Mouse (Mus musculus): ENCODE measurements around the gene Gm26602. TPM values are rescaled to one million over a fixed set of nuclear protein-coding genes. Genes with fewer than 3 reads are reported as not detected.
A peak's percentile ranks its signal among the peaks of the same experiment; 100 is the strongest.

Gene Gm26602
- total RNA-seq, 2 experiments from 2014 or later = not detected

DNA sequence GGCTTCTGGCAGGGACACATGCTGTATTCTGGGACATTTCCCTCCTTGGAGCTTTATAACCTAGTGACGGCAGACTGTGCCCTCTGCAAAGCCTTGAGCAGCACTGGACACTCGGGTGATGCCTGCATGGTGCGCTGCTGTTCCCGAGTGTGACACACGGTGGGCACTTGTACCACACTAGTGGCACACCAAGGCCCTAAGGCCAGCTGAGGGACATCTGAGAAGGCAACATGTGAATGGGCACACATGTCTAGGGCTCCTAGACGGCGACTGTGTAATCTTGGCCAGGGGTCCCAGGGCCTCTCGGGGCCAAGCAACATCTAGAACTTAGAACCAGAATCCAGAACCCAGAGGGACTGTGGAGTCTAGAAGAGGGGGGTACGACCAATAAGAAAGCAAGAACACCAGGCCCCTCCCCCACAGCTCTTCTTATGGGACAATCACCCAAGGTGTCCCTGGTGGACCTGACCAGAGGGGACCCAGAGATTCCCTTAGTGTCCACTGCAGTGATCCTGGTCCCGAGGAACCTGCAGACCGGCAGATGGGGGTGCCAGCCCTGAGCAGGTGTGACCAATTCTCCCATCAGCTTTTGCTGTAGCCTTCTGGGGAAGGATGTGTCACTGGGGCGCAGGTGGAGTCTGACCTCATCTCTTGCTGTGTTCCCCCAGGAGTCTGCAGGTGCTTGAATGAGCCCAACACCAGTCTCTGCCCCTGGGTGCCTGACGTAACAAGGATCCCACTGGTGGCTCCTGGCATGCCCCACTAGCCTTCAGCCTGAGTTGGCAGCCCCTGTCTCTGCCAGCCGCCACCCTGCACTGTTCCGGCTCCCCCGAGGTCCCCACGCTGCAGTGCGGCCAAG is 19.5 kb downstream of the Gm26602 start:
- no peak overlapping the region for H3K4me3 ChIP-seq
- no peak overlapping the region for H3K27ac ChIP-seq
- DNase-seq (ENCODE audit: extremely low spot score in 1 of 2, low spot score in 2 of 2) = no peak
- no peak for TF ChIP-seq CTCF (IDR thresholded peaks at IDR 0.05)
- intact Hi-C loops (cut with DNase I) = no loop called here

DNA sequence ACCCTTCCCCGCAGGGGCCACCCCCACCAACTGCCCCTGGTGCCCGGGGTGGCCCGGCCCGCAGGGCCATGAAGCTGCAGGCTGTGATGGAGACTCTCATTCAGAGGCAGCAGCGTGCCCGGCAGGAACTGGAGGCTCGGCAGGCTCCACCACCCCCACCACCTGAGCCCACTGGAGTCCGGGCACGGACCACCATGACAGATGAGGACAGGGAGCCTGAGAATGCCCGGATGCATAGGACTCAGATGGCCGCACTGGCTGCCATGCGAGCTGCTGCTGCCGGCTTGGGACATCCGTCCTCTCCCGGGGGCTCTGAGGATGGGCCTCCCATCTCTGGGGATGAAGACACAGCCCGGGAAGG is 20.1 kb downstream of the Gm26602 start:
- intact Hi-C loops (cut with DNase I) = no loop called here
- no peak overlapping the region for H3K4me3 ChIP-seq
- H3K27ac ChIP-seq = no peak overlapping the region
- DNase-seq (ENCODE audit: extremely low spot score in 1 of 2, low spot score in 2 of 2) = no peak
- no peak for TF ChIP-seq CTCF (IDR thresholded peaks at IDR 0.05)

DNA sequence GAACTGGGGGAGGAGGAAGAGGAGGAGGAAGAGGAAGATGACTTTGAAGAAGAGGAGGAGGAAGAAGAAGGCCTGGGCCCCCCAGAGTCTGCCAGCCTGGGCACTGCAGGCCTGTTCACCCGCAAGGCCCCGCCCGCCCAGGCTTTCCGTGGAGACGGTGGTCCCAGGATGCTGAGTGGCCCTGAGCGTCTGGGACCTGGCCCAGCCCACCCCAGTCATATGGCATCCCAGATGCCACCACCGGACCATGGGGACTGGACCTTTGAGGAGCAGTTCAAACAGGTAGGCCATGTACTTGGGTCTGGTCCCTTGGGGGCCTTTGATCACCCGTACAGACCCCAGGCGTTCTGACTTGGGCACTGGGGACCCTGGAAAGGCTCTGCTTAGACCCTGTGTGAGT is 21.1 kb downstream of the Gm26602 start:
- no peak overlapping the region for H3K4me3 ChIP-seq
- no peak for DNase-seq (ENCODE audit: extremely low spot score in 1 of 2, low spot score in 2 of 2)
- H3K27ac ChIP-seq = no peak overlapping the region
- intact Hi-C loops (cut with DNase I) = no loop called here
- no peak for TF ChIP-seq CTCF (IDR thresholded peaks at IDR 0.05)

DNA sequence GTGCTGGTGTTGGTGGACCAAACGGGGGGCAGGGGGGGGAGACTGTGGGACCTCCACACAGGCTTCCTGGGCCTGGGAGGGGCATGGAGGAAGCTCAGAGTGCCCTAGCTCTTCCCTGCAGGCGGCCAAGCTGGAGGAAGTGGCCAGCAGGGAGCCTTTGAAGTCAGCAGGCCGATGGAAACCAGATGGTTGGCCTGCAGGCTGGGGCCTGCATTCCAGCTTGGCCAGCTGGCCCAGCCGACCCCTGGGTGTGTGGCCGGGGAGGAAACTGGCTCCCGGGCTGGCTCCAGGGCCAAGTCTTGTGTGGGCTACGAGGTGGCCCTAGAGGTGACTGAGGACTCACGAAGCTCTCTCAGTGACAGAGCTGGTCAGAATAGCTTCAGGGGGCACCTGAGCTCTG is 22.1 kb downstream of the Gm26602 start:
- Histone ChIP-seq H3K27ac (peak overlapping the region; percentile 60; the same call in 1 of the 2 replicates), H3K4me3 (no peak overlapping the region)
- TF ChIP-seq CTCF (IDR thresholded peaks at IDR 0.05) = peak; percentile 1; the same call in 1 of the 2 replicates
- intact Hi-C loops (cut with DNase I) = no loop called here
- DNase-seq (ENCODE audit: extremely low spot score in 1 of 2, low spot score in 2 of 2) = no peak

DNA sequence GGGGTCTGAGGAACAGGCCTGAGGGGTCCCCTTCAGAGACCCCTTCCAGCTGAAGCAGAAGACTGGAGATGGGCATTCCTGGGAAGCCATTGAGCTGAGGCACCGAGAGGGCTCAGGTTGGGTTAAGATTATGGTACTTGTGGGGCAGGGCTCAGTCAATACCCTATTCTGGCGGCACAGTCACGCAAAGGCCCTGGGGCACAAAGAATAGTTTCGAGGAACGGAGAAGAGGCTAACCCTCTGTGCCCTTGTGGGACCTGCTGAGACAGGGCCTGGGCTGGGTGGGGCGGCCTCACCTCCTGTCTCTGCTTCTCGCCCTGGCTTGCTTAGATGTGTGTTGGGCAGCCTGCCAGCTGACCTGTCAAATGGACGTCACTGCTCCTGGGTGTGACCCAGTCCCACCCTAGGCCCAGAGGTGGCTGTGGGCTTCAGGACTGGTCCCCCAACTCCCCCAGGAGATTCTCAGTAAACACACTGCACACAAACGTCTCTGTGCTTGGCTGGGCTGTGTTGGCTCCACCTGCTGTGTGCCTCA is 22.6 kb downstream of the Gm26602 start:
- TF ChIP-seq CTCF (IDR thresholded peaks at IDR 0.05) = no peak
- Histone ChIP-seq H3K4me3 (no peak overlapping the region), H3K27ac (peak overlapping the region; percentile 60; the same call in 1 of the 2 replicates)
- intact Hi-C loops (cut with DNase I) = no loop called here
- no peak for DNase-seq (ENCODE audit: extremely low spot score in 1 of 2, low spot score in 2 of 2)

DNA sequence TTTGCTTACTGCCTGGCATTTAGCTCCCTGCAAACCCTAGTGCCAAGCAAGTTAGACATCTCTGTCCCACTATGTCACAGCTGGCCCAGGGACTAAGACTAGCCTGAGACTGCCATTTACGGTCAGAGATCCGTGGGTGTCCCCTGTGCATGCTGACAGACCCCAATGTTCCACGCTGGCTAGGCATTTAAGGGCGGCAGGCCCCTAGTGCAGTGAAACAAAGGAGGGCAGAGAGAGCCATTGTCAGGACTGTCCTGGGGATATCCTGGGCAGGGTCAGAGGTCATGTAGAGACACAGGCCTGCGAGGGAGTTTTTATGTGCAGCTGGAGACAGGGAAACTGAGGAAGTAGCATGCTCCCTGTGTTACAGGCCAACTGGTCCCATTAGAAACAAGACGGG is 23.2 kb downstream of the Gm26602 start:
- intact Hi-C loops (cut with DNase I) = no loop called here
- no peak overlapping the region for H3K4me3 ChIP-seq
- no peak for TF ChIP-seq CTCF (IDR thresholded peaks at IDR 0.05)
- no peak for DNase-seq (ENCODE audit: extremely low spot score in 1 of 2, low spot score in 2 of 2)
- H3K27ac ChIP-seq = 0 out of 2 replicates have a peak overlapping the region, but pooled peaks have one; percentile 16

DNA sequence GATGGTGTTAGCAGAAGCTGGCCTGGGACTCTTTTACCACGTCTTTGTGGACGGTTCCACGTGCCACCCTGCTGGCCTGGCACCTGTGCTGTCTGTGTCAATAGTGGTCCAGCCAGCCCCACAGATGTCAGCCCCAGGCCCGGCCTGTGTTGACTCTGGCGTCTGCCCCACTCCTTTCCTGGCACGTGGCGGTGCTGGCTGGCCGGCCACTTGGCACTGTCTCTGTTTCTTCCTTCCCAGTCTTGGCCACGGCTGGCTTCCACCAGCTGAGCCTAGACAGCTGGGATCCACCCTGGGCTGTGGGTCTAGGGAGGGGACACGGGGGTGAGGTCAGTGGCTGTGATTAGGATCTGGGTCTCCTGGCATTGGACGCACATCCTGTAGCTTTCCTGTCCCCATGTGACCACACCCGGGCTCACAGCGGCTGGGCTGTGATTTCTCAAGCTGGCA is 23.6 kb downstream of the Gm26602 start:
- intact Hi-C loops (cut with DNase I) = no loop called here
- Histone ChIP-seq H3K27ac (0 out of 2 replicates have a peak overlapping the region, but pooled peaks have one; percentile 16), H3K4me3 (no peak overlapping the region)
- no peak for TF ChIP-seq CTCF (IDR thresholded peaks at IDR 0.05)
- peak; percentile 51 to 68 for DNase-seq (ENCODE audit: extremely low spot score in 1 of 2, low spot score in 2 of 2)

DNA sequence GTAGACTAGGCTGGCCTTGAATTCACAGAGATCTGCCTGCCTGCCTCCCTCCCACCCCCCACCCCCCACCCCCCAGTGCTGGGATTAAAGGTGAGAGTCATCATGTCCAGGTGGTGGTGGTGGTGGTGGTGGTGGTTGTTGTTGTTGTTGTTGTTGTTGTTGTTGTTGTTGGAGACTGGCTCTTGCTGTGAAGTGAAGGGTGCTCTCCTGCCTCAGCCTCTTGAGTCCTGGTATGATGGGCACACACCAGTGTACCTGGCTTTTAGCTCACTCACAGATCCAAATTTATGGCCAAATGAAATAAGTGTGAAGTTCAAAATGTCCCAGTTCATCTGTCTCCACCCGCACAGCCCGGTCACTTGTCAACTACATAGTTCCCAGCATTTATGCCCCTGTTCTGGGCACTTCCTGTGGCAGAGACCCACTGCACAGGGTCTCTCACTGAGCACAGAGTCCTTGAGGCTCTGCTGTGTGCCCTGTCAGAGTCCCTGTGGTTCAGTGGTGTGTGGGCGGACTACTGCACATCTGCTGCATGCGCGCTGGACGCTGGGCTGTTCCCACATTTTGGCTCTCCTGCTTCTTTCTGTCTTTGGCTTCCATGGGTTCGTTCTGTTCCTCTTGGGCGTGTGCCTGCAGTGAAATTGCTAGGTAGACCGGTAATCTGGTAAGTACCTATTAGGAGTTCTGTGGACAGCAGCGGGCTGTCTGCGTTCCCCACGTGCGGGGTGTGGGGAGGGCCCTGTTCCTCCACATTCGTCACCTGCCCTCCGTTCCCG is 24.3 kb downstream of the Gm26602 start:
- H3K27ac ChIP-seq = 0 out of 2 replicates have a peak overlapping the region, but pooled peaks have one; percentile 10
- DNase-seq (ENCODE audit: extremely low spot score in 1 of 2, low spot score in 2 of 2) = no peak

DNA sequence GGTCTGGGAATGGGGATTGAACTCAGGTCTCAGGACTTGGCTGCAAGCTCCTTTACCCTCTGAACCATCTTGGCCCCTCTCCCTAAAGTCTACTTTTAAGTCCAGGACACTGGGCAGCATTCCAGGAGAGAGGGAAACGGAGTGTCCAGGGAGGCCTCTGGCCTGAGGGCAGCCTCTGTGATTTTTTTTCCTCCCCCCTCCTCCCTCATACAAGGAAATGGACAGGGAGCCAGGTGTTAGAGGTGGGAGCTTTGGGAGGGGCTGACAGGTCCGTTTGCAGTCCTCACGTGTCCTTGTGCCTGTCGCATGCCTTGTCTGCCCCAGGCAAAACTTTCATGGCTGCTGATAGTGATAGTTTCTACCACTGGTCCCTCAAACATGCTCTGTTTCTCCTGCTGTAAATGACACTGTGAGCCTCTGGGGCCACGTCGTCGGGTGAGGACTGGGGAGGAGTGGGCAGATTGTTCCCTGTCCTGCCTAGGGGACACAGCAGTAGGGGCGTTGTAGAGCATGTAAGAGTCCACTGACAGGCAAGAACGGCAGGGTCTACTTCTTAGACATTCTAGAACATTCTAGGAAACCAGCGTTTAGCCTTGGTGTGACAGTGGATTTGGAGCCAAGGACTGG is 25.7 kb downstream of the Gm26602 start:
- no peak overlapping the region for H3K4me3 ChIP-seq
- no peak overlapping the region for H3K27ac ChIP-seq
- no peak for TF ChIP-seq CTCF (IDR thresholded peaks at IDR 0.05)
- DNase-seq (ENCODE audit: extremely low spot score in 1 of 2, low spot score in 2 of 2) = no peak
- intact Hi-C loops (cut with DNase I) = no loop called here

More for the DNA sequence above, 24.3 kb downstream of the Gm26602 start:
- intact Hi-C loops (cut with DNase I) = no loop called here
- TF ChIP-seq CTCF (IDR thresholded peaks at IDR 0.05) = no peak
- H3K4me3 ChIP-seq = no peak overlapping the region

DNA sequence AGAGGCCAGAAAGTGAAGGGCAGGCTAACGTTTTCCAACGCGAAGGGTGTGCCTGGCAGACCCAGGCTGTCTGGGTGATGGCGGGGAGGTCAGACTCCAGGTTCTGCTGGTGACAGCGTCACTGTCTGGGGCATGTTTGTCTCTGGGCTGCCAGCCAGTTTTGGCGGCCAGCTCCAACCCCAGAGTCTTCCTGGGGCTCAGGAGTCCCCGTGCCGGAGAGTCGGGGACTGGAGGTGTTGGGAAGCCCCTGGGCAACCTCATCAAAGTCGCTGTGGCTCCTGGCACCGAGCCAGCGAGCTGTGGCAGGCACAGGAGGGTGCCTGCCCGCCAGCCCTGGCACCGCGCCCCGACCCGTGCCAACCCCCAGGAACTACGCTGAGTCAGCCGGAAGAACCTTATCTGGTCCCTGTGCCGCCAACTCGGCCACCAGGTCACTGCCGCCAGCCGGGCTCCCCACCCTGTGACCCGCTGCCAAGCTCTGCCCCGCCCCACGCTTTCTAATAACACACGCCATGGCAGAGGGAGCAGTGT is 26.3 kb downstream of the Gm26602 start:
- no peak for DNase-seq (ENCODE audit: extremely low spot score in 1 of 2, low spot score in 2 of 2)
- intact Hi-C loops (cut with DNase I) = no loop called here
- H3K27ac ChIP-seq = no peak overlapping the region
- H3K4me3 ChIP-seq = no peak overlapping the region
- TF ChIP-seq CTCF (IDR thresholded peaks at IDR 0.05) = no peak

DNA sequence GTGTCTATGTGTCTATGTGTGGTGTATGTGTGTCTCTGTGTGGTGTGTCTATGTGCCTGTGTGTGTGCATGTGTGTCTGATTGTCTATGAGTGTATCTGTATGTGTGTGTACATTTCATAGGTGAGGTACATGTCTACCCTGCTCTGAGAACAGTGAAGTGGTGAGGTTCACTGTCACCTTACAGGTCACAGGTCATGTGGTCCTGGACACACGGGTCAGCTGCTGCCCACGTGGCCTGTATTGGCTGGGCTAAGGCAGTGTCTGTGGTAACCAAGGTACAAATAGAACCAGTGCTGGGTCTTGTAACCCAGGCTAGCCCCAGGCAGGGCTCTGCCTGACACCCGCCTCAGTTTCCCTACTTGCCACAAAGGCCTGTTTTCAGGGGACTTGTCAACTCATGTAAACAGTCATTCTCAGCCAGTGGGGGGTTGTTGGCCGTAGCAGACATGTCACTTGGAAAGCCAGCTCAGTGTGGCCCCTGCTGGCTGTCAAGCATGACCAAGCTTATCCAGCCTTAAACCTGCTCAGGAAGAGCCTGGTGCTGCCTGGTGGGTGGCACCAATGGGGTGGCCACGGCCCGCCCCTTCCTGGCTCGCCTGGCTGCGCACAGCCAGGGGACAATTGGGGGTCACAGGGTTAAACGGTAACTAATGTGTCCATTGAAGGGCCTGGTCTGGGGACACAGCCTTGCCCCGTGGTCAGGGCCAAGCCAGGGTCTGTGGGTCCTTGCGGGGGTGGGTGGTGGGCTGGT is 27.3 kb downstream of the Gm26602 start:
- no peak overlapping the region for H3K4me3 ChIP-seq
- TF ChIP-seq CTCF (IDR thresholded peaks at IDR 0.05) = no peak
- intact Hi-C loops (cut with DNase I) = no loop called here
- H3K27ac ChIP-seq = no peak overlapping the region
- no peak for DNase-seq (ENCODE audit: extremely low spot score in 1 of 2, low spot score in 2 of 2)
